Mouse (Mus musculus): Measurements from ENCODE around the gene Stambp. TPM values are rescaled to one million over a fixed set of nuclear protein-coding genes. Genes with fewer than 3 reads are reported as not detected.

The Stambp gene
- 20.3 and 21.3 TPM in 2 replicates for polyA plus RNA-seq (2012; rRNA removed)
- 27.9 and 30.2 TPM in 2 replicates for polyA plus RNA-seq (2014; fragmentation: Nextera tagmentation; extraction: Ambion mirVana)

DNA sequence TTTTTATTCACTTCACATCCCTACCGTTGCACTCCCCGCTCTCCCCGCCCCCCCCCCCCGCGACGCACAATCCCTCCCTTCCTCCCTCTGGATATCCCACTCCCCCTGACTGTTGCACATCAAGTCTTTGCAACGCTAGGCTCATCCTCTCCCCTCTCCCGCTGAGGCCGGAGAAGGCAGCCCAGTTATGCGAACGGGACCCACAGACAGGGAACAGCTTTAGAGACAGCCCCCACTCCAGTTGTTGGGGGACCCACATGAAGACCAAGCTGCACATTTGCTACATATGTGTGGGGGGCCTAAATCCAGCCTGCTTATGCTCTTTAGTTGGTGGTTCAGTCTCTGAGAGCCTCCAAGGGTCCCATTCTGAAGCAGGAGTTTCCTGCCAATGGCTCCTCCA is at the start of gene Stambp:
Gene Stambp (minus strand): TSS at position 59 of the 400 bp plus-strand sequence.
- Histone ChIP-seq H3K9ac (ENCODE audit: low read depth, low read length, severe bottlenecking) (peak within 1 kb of the TSS; percentile 76), H3K4me3 (replicated peaks; ENCODE audit: low read length) (peak within 1 kb of the TSS; percentile 77), H3K9me3 (ENCODE audit: control insufficient read depth, low read length) (no peaks in the 10 kb centered on the region), H3K27ac (replicated peaks; ENCODE audit: low read depth, low read length) (peak within 1 kb of the TSS; percentile 43; the same call in 1 of the 2 replicates), H3K4me2 (replicated peaks; ENCODE audit: low read depth, low read length, severe bottlenecking) (peak within 1 kb of the TSS; percentile 65), H3K4me1 (ENCODE audit: control insufficient read depth, insufficient read depth, low read length) (peaks cover 7% of the 10 kb centered on the region), H3K36me3 (ENCODE audit: control insufficient read depth, insufficient read depth, low read length) (peaks cover 10% of the 10 kb centered on the region; the same call in 1 of the 2 replicates), H3K27me3 (ENCODE audit: control insufficient read depth, insufficient read depth, low read length) (no peaks in the 10 kb centered on the region)
- no peak for TF ChIP-seq POLR2A (IDR thresholded peaks at IDR 0.05; ENCODE audit: borderline replicate concordance, extremely low read depth, insufficient read depth, insufficient read length)
- ATAC-seq (ENCODE audit: low FRiP score, low read depth) (peak; percentile 65), DNase-seq (ENCODE audit: low spot score) (no peak)
- 3% methylated on average over 8 of the region's 11 CpGs for WGBS

DNA sequence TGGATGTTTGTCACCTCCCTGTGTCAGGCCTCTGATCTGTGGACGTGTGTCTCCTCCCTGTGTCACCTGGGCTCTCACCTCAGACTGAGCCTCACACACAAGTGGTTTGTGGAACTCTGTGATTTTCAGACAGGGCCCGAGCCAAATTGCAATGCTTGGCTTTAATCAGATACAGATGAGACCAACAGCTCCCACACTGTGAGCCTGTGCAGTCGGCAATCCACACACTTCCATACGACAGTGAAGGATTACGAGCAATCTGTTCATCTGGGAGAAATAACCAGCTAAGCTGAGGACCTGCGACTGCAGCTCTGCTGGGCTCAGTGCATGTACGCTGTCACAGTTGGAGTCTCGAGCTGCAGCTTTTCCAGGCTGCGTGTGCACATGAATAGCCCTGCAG is 47.4 kb upstream of the Stambp start:
- peak; percentile 26 for DNase-seq (ENCODE audit: low spot score)
- H3K9me3 ChIP-seq (ENCODE audit: control insufficient read depth, low read length), result no peaks in the 10 kb centered on the region
- no peaks in the 10 kb centered on the region for H3K36me3 ChIP-seq (ENCODE audit: control insufficient read depth, insufficient read depth, low read length)
- 0 out of 2 replicates have a peak overlapping the region, but pooled peaks have one; percentile 16 for H3K9ac ChIP-seq (ENCODE audit: low read depth, low read length, severe bottlenecking)
- no peak overlapping the region for H3K4me3 ChIP-seq (replicated peaks; ENCODE audit: low read length)
- H3K4me2 ChIP-seq (replicated peaks; ENCODE audit: low read depth, low read length, severe bottlenecking), result no peak overlapping the region
- H3K27me3 ChIP-seq (ENCODE audit: control insufficient read depth, insufficient read depth, low read length), result no peaks in the 10 kb centered on the region
- H3K27ac ChIP-seq (replicated peaks; ENCODE audit: low read depth, low read length), result 0 out of 2 replicates have a peak overlapping the region, but pooled peaks have one; percentile 20
- peak; percentile 55; the same call in 1 of the 2 replicates for ATAC-seq (ENCODE audit: low FRiP score, low read depth)
- peaks cover 15% of the 10 kb centered on the region for H3K4me1 ChIP-seq (ENCODE audit: control insufficient read depth, insufficient read depth, low read length)
- WGBS, result 22% methylated on average over 9 of the region's 9 CpGs
- no peak for TF ChIP-seq POLR2A (IDR thresholded peaks at IDR 0.05; ENCODE audit: borderline replicate concordance, extremely low read depth, insufficient read depth, insufficient read length)

DNA sequence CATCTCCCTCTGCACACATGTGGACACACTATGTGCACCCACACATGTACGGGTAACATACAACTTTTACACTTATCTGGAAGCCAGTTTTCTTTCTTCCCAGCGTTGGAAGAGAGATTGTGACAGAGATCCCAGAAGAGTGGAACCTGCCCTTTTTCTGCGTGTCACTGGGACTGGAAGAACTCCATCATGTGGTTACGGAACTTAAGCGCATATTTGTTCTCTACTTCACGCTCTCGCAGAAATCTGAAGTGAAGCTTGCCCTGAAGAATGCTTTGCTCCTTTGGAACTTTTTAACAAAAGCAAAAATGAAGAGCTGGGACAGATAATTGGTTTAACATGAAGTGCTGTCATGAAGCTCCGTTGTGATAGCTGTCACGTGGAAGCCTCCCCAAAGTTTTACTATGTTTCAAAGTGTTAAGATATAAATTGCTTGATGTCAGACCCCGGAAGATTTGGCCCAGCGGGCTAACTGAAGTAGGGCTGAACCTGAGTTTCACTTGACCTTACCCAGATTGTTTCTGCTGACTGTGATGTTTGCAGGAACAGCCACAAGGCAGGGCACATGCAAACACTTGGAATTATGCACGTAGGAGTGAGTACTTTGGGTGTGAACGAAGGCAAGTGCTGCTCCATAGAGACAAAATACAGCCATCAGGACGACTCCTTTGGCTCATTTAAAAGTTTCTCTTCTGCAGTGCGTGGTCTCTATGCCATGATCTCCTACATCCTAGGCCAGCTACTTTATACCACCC is 45.2 kb upstream of the Stambp start:
- ATAC-seq (ENCODE audit: low FRiP score, low read depth) (no peak), DNase-seq (ENCODE audit: low spot score) (no peak)
- Histone ChIP-seq H3K27ac (replicated peaks; ENCODE audit: low read depth, low read length) (no peak overlapping the region), H3K9ac (ENCODE audit: low read depth, low read length, severe bottlenecking) (no peak overlapping the region), H3K27me3 (ENCODE audit: control insufficient read depth, insufficient read depth, low read length) (no peaks in the 10 kb centered on the region), H3K4me3 (replicated peaks; ENCODE audit: low read length) (no peak overlapping the region), H3K4me1 (ENCODE audit: control insufficient read depth, insufficient read depth, low read length) (peaks cover 15% of the 10 kb centered on the region), H3K36me3 (ENCODE audit: control insufficient read depth, insufficient read depth, low read length) (no peaks in the 10 kb centered on the region), H3K9me3 (ENCODE audit: control insufficient read depth, low read length) (no peaks in the 10 kb centered on the region), H3K4me2 (replicated peaks; ENCODE audit: low read depth, low read length, severe bottlenecking) (no peak overlapping the region)
- TF ChIP-seq POLR2A (IDR thresholded peaks at IDR 0.05; ENCODE audit: borderline replicate concordance, extremely low read depth, insufficient read depth, insufficient read length), result no peak
- WGBS, result 82% methylated on average over 15 of the region's 15 CpGs

DNA sequence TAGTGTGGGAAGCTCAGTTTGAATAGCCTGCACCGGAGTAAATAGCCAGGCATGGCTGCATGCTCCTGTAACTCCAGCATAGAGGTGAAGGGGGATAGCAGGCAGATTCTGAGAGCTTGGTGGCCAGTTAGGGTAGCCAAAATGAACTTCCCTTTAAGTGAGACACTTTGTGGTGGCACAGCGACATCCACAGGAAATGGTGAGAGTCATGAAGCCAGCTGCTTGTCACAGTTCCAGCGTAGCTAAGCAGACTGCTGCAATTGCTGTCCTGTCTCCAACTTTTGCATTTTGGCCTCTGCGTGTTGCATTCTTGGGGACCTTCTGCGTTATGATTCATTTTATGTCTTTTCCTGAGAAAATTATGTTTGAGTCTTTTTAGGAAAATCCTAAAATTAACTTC is 44.0 kb upstream of the Stambp start:
- ATAC-seq (ENCODE audit: low FRiP score, low read depth), result no peak
- WGBS, result 67% methylated on average over 5 of the region's 5 CpGs
- no peak overlapping the region for H3K27ac ChIP-seq (replicated peaks; ENCODE audit: low read depth, low read length)
- H3K36me3 ChIP-seq (ENCODE audit: control insufficient read depth, insufficient read depth, low read length), result no peaks in the 10 kb centered on the region
- no peaks in the 10 kb centered on the region for H3K9me3 ChIP-seq (ENCODE audit: control insufficient read depth, low read length)
- no peak for TF ChIP-seq POLR2A (IDR thresholded peaks at IDR 0.05; ENCODE audit: borderline replicate concordance, extremely low read depth, insufficient read depth, insufficient read length)
- no peak for DNase-seq (ENCODE audit: low spot score)
- no peak overlapping the region for H3K9ac ChIP-seq (ENCODE audit: low read depth, low read length, severe bottlenecking)
- no peak overlapping the region for H3K4me2 ChIP-seq (replicated peaks; ENCODE audit: low read depth, low read length, severe bottlenecking)
- H3K4me3 ChIP-seq (replicated peaks; ENCODE audit: low read length), result no peak overlapping the region
- no peaks in the 10 kb centered on the region for H3K27me3 ChIP-seq (ENCODE audit: control insufficient read depth, insufficient read depth, low read length)
- H3K4me1 ChIP-seq (ENCODE audit: control insufficient read depth, insufficient read depth, low read length), result peaks cover 15% of the 10 kb centered on the region

DNA sequence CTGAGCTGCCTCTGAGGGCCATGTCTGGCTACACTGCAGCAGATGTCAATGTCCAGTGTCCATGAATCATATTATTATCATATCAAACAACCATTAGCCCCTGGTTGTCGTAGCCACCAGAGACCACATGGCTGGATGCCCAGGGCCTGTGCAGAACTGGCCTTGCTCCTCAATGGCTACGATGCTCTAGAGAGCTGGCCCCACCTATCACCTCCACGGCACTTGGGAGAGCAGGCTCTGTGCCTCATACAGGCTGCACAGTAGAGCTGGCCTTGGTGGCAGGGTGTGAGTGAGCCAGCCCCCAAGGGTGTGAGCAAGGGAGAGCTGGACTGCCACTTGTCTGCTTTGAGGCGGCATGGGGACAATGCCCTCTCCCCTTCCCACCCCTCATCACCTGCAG is 41.9 kb upstream of the Stambp start:
- no peaks in the 10 kb centered on the region for H3K36me3 ChIP-seq (ENCODE audit: control insufficient read depth, insufficient read depth, low read length)
- ATAC-seq (ENCODE audit: low FRiP score, low read depth), result no peak

More for the DNA sequence above, 41.9 kb upstream of the Stambp start:
- no peaks in the 10 kb centered on the region for H3K27me3 ChIP-seq (ENCODE audit: control insufficient read depth, insufficient read depth, low read length)
- WGBS, result 86% methylated on average over 4 of the region's 4 CpGs
- H3K4me2 ChIP-seq (replicated peaks; ENCODE audit: low read depth, low read length, severe bottlenecking), result no peak overlapping the region
- TF ChIP-seq POLR2A (IDR thresholded peaks at IDR 0.05; ENCODE audit: borderline replicate concordance, extremely low read depth, insufficient read depth, insufficient read length), result no peak
- H3K9ac ChIP-seq (ENCODE audit: low read depth, low read length, severe bottlenecking), result no peak overlapping the region
- no peaks in the 10 kb centered on the region for H3K9me3 ChIP-seq (ENCODE audit: control insufficient read depth, low read length)
- H3K4me1 ChIP-seq (ENCODE audit: control insufficient read depth, insufficient read depth, low read length), result peaks cover 6% of the 10 kb centered on the region
- no peak overlapping the region for H3K27ac ChIP-seq (replicated peaks; ENCODE audit: low read depth, low read length)
- no peak for DNase-seq (ENCODE audit: low spot score)
- no peak overlapping the region for H3K4me3 ChIP-seq (replicated peaks; ENCODE audit: low read length)
